Mouse (Mus musculus) thymus, postnatal 0 days (tissue): ENCODE data around the gene BC067074. TPM values are rescaled to one million over a fixed set of nuclear protein-coding genes. Genes with fewer than 3 reads are reported as not detected.
"Not testable (repeated sequence)": the region's sequence is repeated elsewhere in the genome, so short reads cannot be mapped to it uniquely, and the experiment has no call there.

ENCODE experiments used
- DNase-seq: peaks from one replicate; pipeline ENCODE4 v3.0.0-alpha.2; 2015; ENCODE audit warnings: low spot score
- polyA plus RNA-seq: library from polyadenylated mRNA; unstranded; fragments of >200 nt; fragmentation: Nextera tagmentation; extraction: Ambion mirVana; gene quantifications from 2 replicates; pipeline ENCODE4 v1.2.1, GENCODE M21; 2015

BC067074 gene
- polyA plus RNA-seq, 1 experiment from 2014 or later, result 0.83 TPM

- DNase-seq, result no peak
Measured at GRCm38 (mm10) chr13:113374084-113374405, 81.1 kb downstream of the BC067074 start.

- no peak for DNase-seq
Measured at GRCm38 (mm10) chr13:113377631-113378030, 84.7 kb downstream of the BC067074 start.

GRCm38 (mm10) chr13:113378980-113379410 is 86.0 kb downstream of the BC067074 start:
- DNase-seq, result no peak

- no peak for DNase-seq
Measured at GRCm38 (mm10) chr13:113379766-113380309, 86.9 kb downstream of the BC067074 start.

DNA sequence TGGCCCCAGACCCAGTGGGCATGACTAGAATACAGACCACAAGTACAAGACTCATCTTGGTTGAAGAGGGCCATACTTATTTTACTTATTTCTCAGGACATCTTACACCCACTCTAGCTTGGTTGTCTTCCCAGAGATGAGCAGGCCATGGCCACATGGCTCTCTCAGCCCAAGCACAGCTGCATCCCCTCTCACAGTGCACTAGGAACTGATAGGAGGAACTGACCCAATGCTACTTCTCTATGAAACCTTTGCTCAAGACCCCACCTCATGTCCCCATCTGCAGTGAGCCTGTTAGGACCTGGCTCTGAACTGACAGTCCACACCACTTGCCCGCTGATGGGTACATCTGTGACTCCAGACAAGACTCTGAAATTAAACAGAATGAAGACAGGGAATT is 88.8 kb downstream of the BC067074 start:
- no peak for DNase-seq

DNA sequence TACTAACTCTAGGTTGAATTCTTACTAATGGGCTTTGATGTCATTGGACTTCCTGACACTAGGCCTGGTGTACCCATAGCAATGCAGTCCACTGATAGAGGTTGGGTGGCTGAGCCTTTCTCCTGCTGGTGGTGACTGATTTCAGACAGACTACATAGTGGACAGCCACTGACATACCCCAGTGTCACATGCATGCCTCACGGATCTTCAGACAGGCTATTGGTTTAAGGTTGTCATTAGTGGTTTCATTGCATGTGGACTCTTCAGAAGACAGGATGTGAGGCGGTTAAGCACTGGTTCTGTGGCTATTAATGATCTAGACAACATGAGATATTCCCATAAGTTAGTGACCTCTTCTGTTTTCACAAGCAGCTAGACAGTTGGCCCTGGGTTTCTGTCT is 89.2 kb downstream of the BC067074 start:
- DNase-seq, result no peak

GRCm38 (mm10) chr13:113382770-113383169 is 89.8 kb downstream of the BC067074 start:
- not testable (repeated sequence) for DNase-seq

- DNase-seq, result no peak
Measured at GRCm38 (mm10) chr13:113393386-113393785, 100.4 kb downstream of the BC067074 start.

- DNase-seq, result no peak
Measured at GRCm38 (mm10) chr13:113394591-113394990, 101.6 kb downstream of the BC067074 start.

- no peak for DNase-seq
Measured at GRCm38 (mm10) chr13:113397006-113397520, 104.1 kb downstream of the BC067074 start.

DNA sequence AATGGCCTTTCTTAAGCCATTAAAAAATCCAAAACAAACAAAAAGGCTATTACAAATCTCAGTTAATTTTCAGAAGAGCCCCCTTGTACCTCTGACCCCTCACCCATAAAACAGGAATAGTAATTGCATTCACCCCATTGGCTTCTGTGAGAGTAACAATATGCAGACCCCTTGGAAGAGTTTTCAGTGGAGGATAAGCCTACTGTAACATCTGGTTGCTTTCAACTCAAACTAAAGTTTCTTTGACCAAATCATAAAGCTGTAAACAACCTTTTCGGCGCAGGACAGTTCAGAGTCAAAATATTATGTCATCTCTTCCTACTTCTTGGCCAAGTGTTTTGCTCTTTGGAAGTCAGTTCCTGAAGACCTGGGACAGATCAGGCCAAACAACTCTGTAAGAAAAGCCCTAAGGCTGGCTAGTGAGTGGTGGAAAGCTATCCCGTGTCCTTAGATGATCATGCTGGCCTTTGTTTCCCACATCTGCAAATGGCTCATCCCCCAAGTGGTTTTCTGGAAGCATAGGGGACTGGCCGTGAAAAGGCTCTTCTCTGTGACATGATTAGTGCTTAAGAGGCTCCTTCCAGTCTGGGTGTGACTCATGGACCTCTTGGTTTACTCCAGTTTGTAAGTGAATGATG is 108.5 kb downstream of the BC067074 start:
- no peak for DNase-seq

DNA sequence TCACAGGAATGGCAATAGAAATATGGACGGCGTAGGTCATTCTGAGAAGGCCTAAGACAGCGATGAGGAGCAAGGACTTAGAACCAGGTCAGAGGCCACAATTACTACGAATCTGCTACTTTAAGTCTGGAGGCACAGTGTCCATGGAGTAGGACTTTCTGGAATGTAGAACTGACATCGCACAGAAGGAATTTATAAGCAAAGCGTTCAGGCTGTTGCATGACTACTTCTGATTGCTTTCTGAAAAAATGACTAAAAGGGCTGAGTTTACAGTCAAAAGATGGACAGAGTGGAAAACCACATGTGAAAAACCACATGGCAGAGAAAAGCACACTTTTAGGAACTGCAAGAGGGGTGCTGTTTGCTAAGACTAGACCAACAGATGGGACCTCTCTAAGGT is 110.7 kb downstream of the BC067074 start:
- DNase-seq, result no peak

DNA sequence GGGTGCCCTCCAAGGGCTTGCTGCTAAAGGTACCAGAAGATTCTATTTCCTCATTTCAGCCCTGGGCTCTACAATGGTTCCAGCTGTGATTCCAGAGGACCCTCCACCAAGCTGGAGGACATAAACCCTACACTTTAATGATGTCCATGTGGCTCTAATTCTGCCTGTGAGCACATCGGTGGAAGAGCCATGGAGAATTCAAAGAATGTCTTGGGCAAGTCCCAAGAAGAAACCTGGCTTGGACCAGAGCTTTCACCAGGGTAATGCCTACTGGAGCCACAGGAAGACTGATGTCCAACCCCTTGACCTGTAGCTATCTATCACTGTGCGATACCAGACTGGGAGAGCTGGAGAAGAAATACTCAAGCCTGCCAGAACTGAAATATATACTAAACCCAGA is 111.2 kb downstream of the BC067074 start:
- no peak for DNase-seq

- no peak for DNase-seq
Measured at GRCm38 (mm10) chr13:113409941-113410340, 117.0 kb downstream of the BC067074 start.

- DNase-seq, result no peak
Measured at GRCm38 (mm10) chr13:113415527-113415926, 122.6 kb downstream of the BC067074 start.

GRCm38 (mm10) chr13:113416986-113417385 is 124.0 kb downstream of the BC067074 start:
- DNase-seq, result no peak

DNA sequence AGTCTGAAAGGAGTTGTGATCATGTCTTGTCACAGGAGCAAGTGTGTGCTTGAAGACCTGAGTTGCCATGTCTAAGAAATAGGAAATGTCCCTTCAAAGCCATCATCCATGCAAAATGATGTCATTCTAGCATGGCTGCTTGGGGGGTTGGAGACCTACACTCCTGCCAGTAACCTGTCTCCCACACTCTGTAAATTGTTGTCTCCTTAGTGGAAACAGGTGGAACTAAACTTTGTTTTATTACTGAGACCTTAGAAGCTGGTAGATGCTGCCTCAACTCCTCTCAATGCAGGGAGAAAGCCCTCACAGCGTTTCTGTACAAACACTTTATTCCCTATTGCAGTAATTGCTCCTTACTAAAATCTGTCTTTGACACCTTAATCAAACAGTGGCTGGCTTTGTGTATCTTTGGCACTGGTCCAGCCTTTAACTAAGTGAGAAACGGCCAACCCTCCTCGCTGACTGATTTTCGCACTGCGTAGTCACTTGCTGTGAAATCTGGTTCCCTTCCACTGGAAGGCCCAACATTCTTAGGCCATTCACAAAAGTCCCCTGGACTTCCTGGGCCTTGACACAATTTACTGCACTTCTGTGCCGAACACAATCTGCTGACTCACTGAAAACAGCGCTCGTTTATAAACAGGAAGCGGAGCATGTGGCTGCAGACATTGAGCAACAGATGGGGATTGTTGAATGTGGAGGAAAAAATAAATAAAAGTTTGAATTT is 125.0 kb downstream of the BC067074 start:
- DNase-seq, result peak; percentile 49

DNA sequence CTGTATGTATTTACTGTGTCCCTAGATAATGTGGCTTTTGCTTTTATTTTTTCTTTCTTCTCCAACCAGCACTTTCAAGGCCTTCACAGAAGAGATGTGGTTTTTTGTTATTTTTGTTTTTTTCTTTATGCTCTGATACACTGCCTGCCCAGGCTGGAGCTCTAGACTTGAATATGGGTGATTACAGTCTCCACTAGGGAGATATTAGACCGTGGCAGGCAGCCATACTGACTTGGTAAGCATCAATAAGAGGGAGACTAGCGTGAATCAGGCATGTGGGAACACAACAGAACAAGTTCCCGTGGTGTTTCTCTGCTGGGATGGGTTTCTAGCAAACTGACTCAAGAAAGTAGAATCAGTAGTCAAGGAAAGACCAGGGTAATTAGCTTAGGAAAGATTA is 125.7 kb downstream of the BC067074 start:
- DNase-seq, result no peak

- DNase-seq, result no peak
Measured at GRCm38 (mm10) chr13:113421472-113421871, 128.5 kb downstream of the BC067074 start.

DNA sequence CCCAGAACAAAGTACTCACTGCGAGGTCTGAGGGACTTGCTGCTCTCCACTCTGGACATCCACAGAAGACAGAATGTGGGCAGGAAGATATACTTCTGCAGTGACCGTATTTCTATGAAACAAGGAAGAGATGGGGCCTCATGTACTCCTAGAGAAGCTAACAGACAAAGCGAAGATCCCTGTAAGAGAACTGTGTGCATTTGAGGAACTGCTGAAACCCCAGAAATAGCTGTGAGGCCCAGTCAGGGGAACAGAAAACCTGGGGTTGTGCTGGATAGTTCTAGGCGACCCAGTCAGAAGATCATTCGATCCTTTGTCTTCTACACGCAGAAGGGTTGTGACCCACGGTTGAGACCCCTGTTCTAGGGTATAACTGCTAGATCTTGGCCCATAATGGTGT is 130.9 kb downstream of the BC067074 start:
- DNase-seq, result no peak

DNA sequence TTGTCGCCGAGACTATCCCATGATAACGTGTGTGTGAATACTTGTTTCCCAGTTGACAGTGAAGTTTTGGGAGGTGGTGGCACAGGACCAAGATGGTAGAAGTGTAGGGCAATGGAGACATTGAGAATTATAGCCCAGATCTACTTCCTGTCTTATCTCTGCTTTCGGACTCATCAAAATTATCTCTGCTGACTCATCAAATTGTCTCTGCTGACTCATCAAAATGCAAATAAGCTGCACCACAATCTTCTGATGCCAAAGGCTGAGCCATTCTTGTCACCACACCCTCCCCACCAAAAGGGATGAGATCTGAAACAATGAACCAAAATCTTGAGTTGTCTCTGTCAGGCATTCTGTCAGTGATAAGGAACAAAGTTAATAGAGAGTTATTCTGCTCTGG is 132.9 kb downstream of the BC067074 start:
- DNase-seq, result no peak
